Mouse (Mus musculus) olfactory bulb, adult 2 months (tissue): ENCODE results near the gene Galntl6.

ENCODE experiments used
- CTCF ChIP-seq: fragments of 200-500 bp; IDR thresholded peaks from 2 replicates; pipeline ENCODE4 v1.5.1; 2012; ENCODE audit warnings: low read depth, mild to moderate bottlenecking, low read length, moderate library complexity; ENCODE audit not compliant: insufficient read depth
- POLR2A ChIP-seq: fragments of 200-500 bp; IDR thresholded peaks from 2 replicates; pipeline ENCODE4 v1.6.1; 2012; ENCODE audit warnings: mild to moderate bottlenecking, low read depth, low read length, moderate library complexity; ENCODE audit not compliant: insufficient read depth

- TF ChIP-seq CTCF (no peak), POLR2A (no peak)
Measured at GRCm38 (mm10) chr8:57837384-57837783, 1075.1 kb downstream of the Galntl6 start.
